In genomic region chr6:64728499-64729198, GRCm38 (mm10) we compare ENCODE assay signal across 8 mouse cellular contexts. TPM values are rescaled to one million over a fixed set of nuclear protein-coding genes. Genes with fewer than 3 reads are reported as not detected.
A peak's percentile ranks its signal among the peaks of the same experiment; 100 is the strongest.
DNase-seq lines count a peak whose midpoint lies in the region; ATAC-seq and TF ChIP-seq lines count a peak whose summit lies in the region.

Gene Atoh1 (plus strand): TSS chr6:64729125.

- peaks cover 0 to 3% of the 10 kb centered on the region in 2 experiments; a peak in 2 of 4 replicates for H3K4me1 ChIP-seq in ES-E14 (ENCODE audit: control insufficient read depth in 2 of 2, insufficient read depth in 2 of 2, low read length in 2 of 2, poor library complexity in 1 of 2)
- H3K4me1 ChIP-seq in heart, embryonic 13.5 days = peaks cover 27% of the 10 kb centered on the region
- H3K4me1 ChIP-seq in kidney, postnatal 0 days (replicated peaks; ENCODE audit: insufficient read depth, low read length) = peaks cover 10% of the 10 kb centered on the region; the same call in 1 of the 2 replicates
- H3K4me1 ChIP-seq in stomach, embryonic 16.5 days (ENCODE audit: control insufficient read depth, insufficient read depth, low read length) = peaks cover 12% of the 10 kb centered on the region

- peak within 1 kb of the TSS; percentile 95 for H3K4me2 ChIP-seq in heart, embryonic 13.5 days
- peak within 1 kb of the TSS; percentile 74 for H3K4me2 ChIP-seq in kidney, postnatal 0 days (ENCODE audit: low read length)
- H3K4me2 ChIP-seq in stomach, embryonic 16.5 days (ENCODE audit: low read depth, low read length) = peak within 1 kb of the TSS; percentile 86

- no peaks in the 10 kb centered on the region for H3K9me3 ChIP-seq in ES-E14 (ENCODE audit: control insufficient read depth, insufficient read depth, low read depth, low read length)
- no peaks in the 10 kb centered on the region for H3K9me3 ChIP-seq in heart, embryonic 13.5 days
- H3K9me3 ChIP-seq in kidney, postnatal 0 days (replicated peaks; ENCODE audit: low read length) = no peaks in the 10 kb centered on the region
- H3K9me3 ChIP-seq in stomach, embryonic 16.5 days (replicated peaks; ENCODE audit: control insufficient read depth, low read length) = no peaks in the 10 kb centered on the region

- no peak for TF ChIP-seq POLR2A in brain, embryonic 14.5 days (IDR thresholded peaks at IDR 0.05; ENCODE audit: borderline replicate concordance, extremely low read depth, insufficient read depth, insufficient read length, poor library complexity, severe bottlenecking)

- H3K27me3 ChIP-seq in heart, embryonic 13.5 days (replicated peaks) = peaks cover 68% of the 10 kb centered on the region
- peaks cover 49% of the 10 kb centered on the region for H3K27me3 ChIP-seq in kidney, postnatal 0 days (ENCODE audit: insufficient read depth, low read length)
- peaks cover 54% of the 10 kb centered on the region for H3K27me3 ChIP-seq in stomach, embryonic 16.5 days (ENCODE audit: control insufficient read depth, insufficient read depth, low read length)

- H3K36me3 ChIP-seq in ES-E14 (ENCODE audit: control insufficient read depth, insufficient read depth, low read length, poor library complexity, severe bottlenecking) = no peaks in the 10 kb centered on the region
- H3K36me3 ChIP-seq in heart, embryonic 13.5 days = no peaks in the 10 kb centered on the region
- H3K36me3 ChIP-seq in kidney, postnatal 0 days (ENCODE audit: insufficient read depth, low read length) = no peaks in the 10 kb centered on the region
- no peaks in the 10 kb centered on the region for H3K36me3 ChIP-seq in stomach, embryonic 16.5 days (ENCODE audit: control insufficient read depth, insufficient read depth, low read length)

- no peak within 1 kb of the TSS for H3K27ac ChIP-seq in ES-E14 (ENCODE audit: insufficient read depth, low read depth, low read length, poor library complexity, severe bottlenecking)
- no peak within 1 kb of the TSS for H3K27ac ChIP-seq in heart, embryonic 13.5 days (replicated peaks)
- no peak within 1 kb of the TSS for H3K27ac ChIP-seq in kidney, postnatal 0 days
- no peak within 1 kb of the TSS for H3K27ac ChIP-seq in stomach, embryonic 16.5 days (ENCODE audit: low read length)

- in situ Hi-C loops in ES-E14 (cut with MboI; ENCODE audit: low sequenced_read_pairs in 2 of 2, unreplicated experiment in 2 of 2) = no loop called here

- no peak for TF ChIP-seq CTCF in brain, embryonic 14.5 days (IDR thresholded peaks at IDR 0.05; ENCODE audit: borderline replicate concordance, extremely low read depth, insufficient read depth, insufficient read length)
- no peak for TF ChIP-seq CTCF in kidney, postnatal 0 days (IDR thresholded peaks at IDR 0.05; ENCODE audit: low read depth)

- no peak within 1 kb of the TSS; the same call in 1 of the 2 replicates for H3K9ac ChIP-seq in ES-E14 (ENCODE audit: insufficient read depth, low read depth, low read length, poor library complexity, severe bottlenecking)
- peak within 1 kb of the TSS; percentile 61 for H3K9ac ChIP-seq in heart, embryonic 13.5 days
- H3K9ac ChIP-seq in kidney, postnatal 0 days (ENCODE audit: low read depth, low read length) = no peak within 1 kb of the TSS
- H3K9ac ChIP-seq in stomach, embryonic 16.5 days (ENCODE audit: low read length) = peak within 1 kb of the TSS; percentile 35; the same call in 1 of the 2 replicates

- DNase-seq in ES-E14 (ENCODE audit: low read depth, low spot score) = peak; percentile 75
- peak; percentile 76 for DNase-seq in brain, embryonic 14.5 days (ENCODE audit: low read depth)
- DNase-seq in kidney, postnatal 0 days (ENCODE audit: low spot score) = peak; percentile 25
- peak; percentile 11 for DNase-seq in lung, postnatal 14 days
- DNase-seq in spleen, postnatal 10 days (ENCODE audit: low spot score in 2 of 2) = no peak
- no peak for DNase-seq in urinary bladder, postnatal 25 days (ENCODE audit: low spot score)

- ATAC-seq in heart, embryonic 13.5 days (ENCODE audit: extremely low read depth, insufficient number of reproducible peaks, low FRiP score, low TSS enrichment) = peak; percentile 58; the same call in 1 of the 2 replicates
- peak; percentile 74 for ATAC-seq in kidney, postnatal 0 days (replicated peaks; ENCODE audit: low FRiP score, low read depth)
- ATAC-seq in stomach, embryonic 16.5 days (ENCODE audit: insufficient read depth, low FRiP score) = peak; percentile 77; the same call in 1 of the 2 replicates

- WGBS in heart, embryonic 13.5 days = under 1% methylated on average over 34 of the region's 34 CpGs
- under 1% methylated on average over 34 of the region's 34 CpGs for WGBS in kidney, postnatal 0 days
- WGBS in stomach, embryonic 16.5 days = under 1% methylated on average over 34 of the region's 34 CpGs

- H3K4me3 ChIP-seq in ES-E14 (ENCODE audit: insufficient read depth in 1 of 2, low read depth in 1 of 2, low read length in 2 of 2, poor library complexity in 1 of 2, severe bottlenecking in 1 of 2) = peak within 1 kb of the TSS; percentile 43 to 60
- H3K4me3 ChIP-seq in heart, embryonic 13.5 days = peak within 1 kb of the TSS; percentile 58
- peak within 1 kb of the TSS; percentile 30 for H3K4me3 ChIP-seq in kidney, postnatal 0 days (replicated peaks; ENCODE audit: low read depth, low read length)
- H3K4me3 ChIP-seq in stomach, embryonic 16.5 days (replicated peaks; ENCODE audit: low read length) = peak within 1 kb of the TSS; percentile 47

TF ChIP-seq in ES-E14, 5 proteins besides CTCF, POLR2A, EP300 and RAD21:
- peak; percentile 95 for TF ChIP-seq ZNF384 (IDR thresholded peaks at IDR 0.05; ENCODE audit: low read depth, low read length)
- TF ChIP-seq MAFK (IDR thresholded peaks at IDR 0.05; ENCODE audit: insufficient read depth, low read depth, low read length) = 0 out of 2 replicates have a peak, but pooled peaks have one; percentile 71
- no peak for TF ChIP-seq ZC3H11A (IDR thresholded peaks at IDR 0.05; ENCODE audit: borderline replicate concordance, low read depth, low read length)

RNA-seq across cellular contexts. Expression of gene Atoh1, which starts in this region (rescaled TPM):
- 0.11 and 0.40 TPM in 2 replicates for total RNA-seq in ES-E14 (2012; rRNA removed)
- 1.2 and 5.9 TPM in 2 replicates for polyA plus RNA-seq in brain, embryonic 14.5 days (2012; rRNA removed)
- not detected in 2 replicates for polyA plus RNA-seq in heart, embryonic 13.5 days (2015; fragmentation: Nextera tagmentation; extraction: Ambion mirVana)
- 0.07 TPM in 1 of 2 replicates, not detected in the other for polyA plus RNA-seq in kidney, postnatal 0 days (2015; fragmentation: Nextera tagmentation; extraction: Ambion mirVana)
- polyA plus RNA-seq in stomach, embryonic 16.5 days (2015; fragmentation: Nextera tagmentation; extraction: Ambion mirVana) = 0.31 and 0.71 TPM in 2 replicates

Comparison
In these comparisons a context has a peak if more than half of its experiments do, and no peak if none do; other contexts are left out.
1. Peak in DNase-seq and H3K4me3 ChIP-seq in ES-E14; RNA of the gene not detected or under 1 TPM.
2. Peak in ATAC-seq, H3K4me3 ChIP-seq, H3K9ac ChIP-seq and H3K4me2 ChIP-seq in heart, embryonic 13.5 days; RNA of the gene not detected or under 1 TPM.
3. Peak in DNase-seq, ATAC-seq, H3K4me3 ChIP-seq and H3K4me2 ChIP-seq in kidney, postnatal 0 days; RNA of the gene not detected or under 1 TPM.
4. Peak in ATAC-seq, H3K4me3 ChIP-seq, H3K9ac ChIP-seq and H3K4me2 ChIP-seq in stomach, embryonic 16.5 days; RNA of the gene not detected or under 1 TPM.
5. DNase-seq: peak in brain, embryonic 14.5 days (single experiment) and lung, postnatal 14 days (single experiment); none in spleen, postnatal 10 days (0 of 2) and urinary bladder, postnatal 25 days (single experiment).
6. Peak in every context shown above with its lines, with median percentiles within 50 percentile points of each other: H3K4me3 ChIP-seq, ATAC-seq and H3K4me2 ChIP-seq.